Mouse (Mus musculus): ENCODE results near the gene Pms2. TPM values are rescaled to one million over a fixed set of nuclear protein-coding genes. Genes with fewer than 3 reads are reported as not detected.

Gene Pms2
- polyA plus RNA-seq, 1 experiment = not detected

DNA sequence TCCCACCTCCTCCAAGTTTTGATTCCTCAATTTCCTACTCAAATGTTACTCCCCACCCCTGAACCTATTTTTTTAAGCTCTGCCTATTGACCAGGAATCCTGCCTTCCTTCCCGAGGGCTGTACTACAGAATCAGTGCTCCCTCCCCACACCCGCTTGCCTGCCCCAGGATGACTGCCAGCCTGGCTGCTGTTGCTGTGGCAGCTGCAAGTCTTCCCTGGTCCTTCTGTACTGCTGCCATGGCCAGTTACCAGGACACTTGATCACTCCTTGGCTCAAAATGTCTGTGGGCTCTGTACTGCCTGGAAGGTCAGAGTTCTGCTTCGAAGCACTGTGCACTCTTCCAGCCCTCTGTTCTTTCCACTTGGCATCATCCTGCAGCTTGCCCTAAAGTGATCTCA lies 7.7 kb upstream of the Pms2 start:
- Histone ChIP-seq H3K27ac (ENCODE audit: insufficient read depth, low read depth, low read length) (no peak overlapping the region), H3K4me3 (ENCODE audit: insufficient read depth, low read depth, low read length) (no peak overlapping the region), H3K4me1 (ENCODE audit: control insufficient read depth, insufficient read depth, low read length) (no peaks in the 10 kb centered on the region)
- TF ChIP-seq POLR2A (IDR thresholded peaks at IDR 0.05; ENCODE audit: insufficient read depth, low read depth, low read length) = no peak
- TF ChIP-seq CTCF (IDR thresholded peaks at IDR 0.05; ENCODE audit: insufficient read depth, low read depth, low read length) = no peak
- 35% methylated on average over 3 of the region's 3 CpGs for WGBS

DNA sequence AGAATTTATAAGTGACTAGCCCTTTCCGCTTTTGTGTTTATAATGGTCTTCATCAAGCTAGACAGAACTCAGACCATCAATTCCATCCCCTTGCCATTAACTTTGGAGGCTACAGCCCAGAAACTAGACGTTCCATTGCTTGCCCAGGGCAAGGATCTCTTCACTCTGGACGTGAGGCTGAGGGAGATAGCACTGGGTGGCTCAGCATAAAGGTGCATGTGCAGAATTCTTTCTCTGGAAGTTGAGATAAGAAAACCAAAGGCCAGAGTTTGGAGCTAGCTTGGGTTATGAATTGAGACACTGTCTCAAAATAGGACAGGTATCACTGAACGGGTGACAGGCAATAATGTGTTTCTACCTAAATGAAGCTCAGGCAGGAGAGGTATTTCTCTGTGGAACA lies 6.0 kb upstream of the Pms2 start:
- WGBS = 87% methylated on average over 4 of the region's 4 CpGs
- no peak overlapping the region for H3K27ac ChIP-seq (ENCODE audit: insufficient read depth, low read depth, low read length)
- peaks cover 3% of the 10 kb centered on the region for H3K4me1 ChIP-seq (ENCODE audit: control insufficient read depth, insufficient read depth, low read length)
- H3K4me3 ChIP-seq (ENCODE audit: insufficient read depth, low read depth, low read length) = no peak overlapping the region
- TF ChIP-seq CTCF (IDR thresholded peaks at IDR 0.05; ENCODE audit: insufficient read depth, low read depth, low read length) = no peak

DNA sequence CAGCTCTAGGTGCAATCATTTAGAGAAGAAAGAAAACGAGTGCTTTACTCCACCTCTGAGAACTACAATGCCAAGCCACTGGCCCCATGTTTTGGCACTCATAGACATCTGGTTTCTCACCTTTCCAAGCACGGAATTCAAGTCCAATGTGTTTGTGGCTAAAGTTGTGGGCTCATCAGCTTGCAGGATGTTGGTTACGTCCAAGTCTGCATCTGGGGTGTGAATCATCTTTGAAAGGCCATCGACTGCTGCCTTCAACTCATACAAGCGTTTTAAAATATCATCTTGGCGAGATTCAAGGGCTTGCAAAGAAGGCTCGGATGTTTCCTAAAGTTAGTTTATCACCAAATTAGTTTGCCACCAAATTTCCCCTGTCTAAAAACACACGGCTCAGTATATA lies 3.3 kb upstream of the Pms2 start:
- TF ChIP-seq CTCF (IDR thresholded peaks at IDR 0.05; ENCODE audit: insufficient read depth, low read depth, low read length) (no peak), POLR2A (IDR thresholded peaks at IDR 0.05; ENCODE audit: insufficient read depth, low read depth, low read length) (no peak)
- Histone ChIP-seq H3K27ac (ENCODE audit: insufficient read depth, low read depth, low read length) (no peak overlapping the region), H3K4me1 (ENCODE audit: control insufficient read depth, insufficient read depth, low read length) (peaks cover 3% of the 10 kb centered on the region), H3K4me3 (ENCODE audit: insufficient read depth, low read depth, low read length) (no peak overlapping the region)
- 89% methylated on average over 8 of the region's 8 CpGs for WGBS

DNA sequence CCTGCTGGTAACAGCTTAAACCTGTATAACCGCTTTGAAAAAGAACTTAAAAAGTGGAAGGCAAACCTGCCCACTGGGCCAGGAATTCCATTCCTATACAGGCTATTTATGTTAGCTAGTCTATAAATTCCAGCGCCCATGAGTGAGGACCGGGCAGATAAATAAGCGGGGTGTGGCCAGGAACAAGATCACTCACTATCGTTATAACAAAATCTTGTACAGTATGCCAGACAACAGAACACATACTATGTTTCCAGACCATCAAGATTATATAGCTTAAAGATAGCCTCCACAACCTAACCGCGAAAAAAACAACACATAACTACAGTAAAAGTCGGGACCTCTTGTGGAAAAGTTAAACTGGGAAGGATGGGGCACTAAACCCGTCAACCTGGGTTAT lies 838 bp upstream of the Pms2 start:
- H3K4me1 ChIP-seq (ENCODE audit: control insufficient read depth, insufficient read depth, low read length) = peaks cover 3% of the 10 kb centered on the region
- H3K27ac ChIP-seq (ENCODE audit: insufficient read depth, low read depth, low read length) = peak overlapping the region; percentile 43; the same call in 1 of the 2 replicates
- H3K4me3 ChIP-seq (ENCODE audit: insufficient read depth, low read depth, low read length) = peak overlapping the region; percentile 82
- 1% methylated on average over 9 of the region's 9 CpGs for WGBS
- no peak for TF ChIP-seq POLR2A (IDR thresholded peaks at IDR 0.05; ENCODE audit: insufficient read depth, low read depth, low read length)
- no peak for TF ChIP-seq CTCF (IDR thresholded peaks at IDR 0.05; ENCODE audit: insufficient read depth, low read depth, low read length)

GRCm38 (mm10) chr5:143916221-143916620 lies 6.5 kb downstream of the Pms2 start:
- WGBS = 93% methylated on average over 9 of the region's 9 CpGs
- H3K4me1 ChIP-seq (ENCODE audit: control insufficient read depth, insufficient read depth, low read length) = no peaks in the 10 kb centered on the region

DNA sequence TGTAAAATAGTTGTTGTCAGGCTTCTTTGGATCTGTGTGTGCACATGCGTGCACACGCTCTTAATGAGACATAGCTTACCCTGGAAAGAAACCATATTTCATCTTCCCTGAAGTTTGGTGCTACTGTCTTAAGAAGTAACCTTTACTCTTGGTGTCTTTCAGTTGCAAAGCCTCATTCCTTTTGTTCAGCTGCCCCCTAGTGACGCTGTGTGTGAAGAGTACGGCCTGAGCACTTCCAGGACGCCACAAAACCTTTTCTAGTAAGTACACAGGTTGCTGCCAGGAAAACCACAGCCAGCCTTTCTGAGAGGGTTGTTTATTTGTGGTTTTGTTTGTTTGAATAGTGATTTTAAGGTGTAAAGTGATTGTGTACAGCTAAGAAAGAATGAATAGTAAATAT lies 7.7 kb downstream of the Pms2 start:
- H3K4me1 ChIP-seq (ENCODE audit: control insufficient read depth, insufficient read depth, low read length) = no peaks in the 10 kb centered on the region
- WGBS = 41% methylated on average over 5 of the region's 5 CpGs
- no peak overlapping the region for H3K4me3 ChIP-seq (ENCODE audit: insufficient read depth, low read depth, low read length)
- TF ChIP-seq POLR2A (IDR thresholded peaks at IDR 0.05; ENCODE audit: insufficient read depth, low read depth, low read length) (no peak), CTCF (IDR thresholded peaks at IDR 0.05; ENCODE audit: insufficient read depth, low read depth, low read length) (no peak)
- H3K27ac ChIP-seq (ENCODE audit: insufficient read depth, low read depth, low read length) = no peak overlapping the region

More at GRCm38 (mm10) chr5:143916221-143916620, 6.5 kb downstream of the Pms2 start:
- H3K4me3 ChIP-seq (ENCODE audit: insufficient read depth, low read depth, low read length) = no peak overlapping the region
- no peak overlapping the region for H3K27ac ChIP-seq (ENCODE audit: insufficient read depth, low read depth, low read length)
- TF ChIP-seq POLR2A (IDR thresholded peaks at IDR 0.05; ENCODE audit: insufficient read depth, low read depth, low read length) (no peak), CTCF (IDR thresholded peaks at IDR 0.05; ENCODE audit: insufficient read depth, low read depth, low read length) (no peak)

GRCm38 (mm10) chr5:143918120-143918519 lies 8.4 kb downstream of the Pms2 start:
- WGBS = 94% methylated on average over 3 of the region's 3 CpGs
- TF ChIP-seq CTCF (IDR thresholded peaks at IDR 0.05; ENCODE audit: insufficient read depth, low read depth, low read length) = no peak
- TF ChIP-seq POLR2A (IDR thresholded peaks at IDR 0.05; ENCODE audit: insufficient read depth, low read depth, low read length) = no peak
- H3K27ac ChIP-seq (ENCODE audit: insufficient read depth, low read depth, low read length) = no peak overlapping the region
- H3K4me3 ChIP-seq (ENCODE audit: insufficient read depth, low read depth, low read length) = no peak overlapping the region
- no peaks in the 10 kb centered on the region for H3K4me1 ChIP-seq (ENCODE audit: control insufficient read depth, insufficient read depth, low read length)

DNA sequence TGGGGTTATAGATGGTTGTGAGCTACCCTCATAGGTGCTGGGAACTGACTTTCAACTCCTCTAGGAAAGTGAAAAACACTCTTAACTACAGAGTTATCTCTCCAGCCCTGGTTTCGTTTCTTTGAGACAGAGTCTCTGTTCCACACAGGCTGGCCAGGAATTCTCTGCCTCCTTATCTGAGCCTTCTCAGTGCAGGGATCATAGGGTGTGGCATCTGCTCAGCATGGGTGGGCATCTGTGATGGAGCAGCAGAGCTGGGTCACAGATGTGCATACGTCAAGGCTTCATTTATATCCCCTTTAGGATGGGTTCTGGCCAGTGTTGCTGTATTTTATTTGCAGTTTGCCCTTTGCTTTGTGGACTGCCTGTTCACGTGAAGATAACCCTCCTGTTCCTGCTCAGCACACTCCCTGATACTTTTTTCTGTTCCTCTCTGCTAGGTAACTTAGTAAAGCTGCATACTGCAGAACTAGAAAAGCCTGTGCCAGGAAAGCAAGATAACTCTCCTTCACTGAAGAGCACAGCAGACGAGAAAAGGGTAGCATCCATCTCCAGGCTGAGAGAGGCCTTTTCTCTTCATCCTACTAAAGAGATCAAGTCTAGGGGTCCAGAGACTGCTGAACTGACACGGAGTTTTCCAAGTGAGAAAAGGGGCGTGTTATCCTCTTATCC lies 15.2 kb downstream of the Pms2 start:
- WGBS = 91% methylated on average over 6 of the region's 6 CpGs
- Histone ChIP-seq H3K27ac (ENCODE audit: insufficient read depth, low read depth, low read length) (no peak overlapping the region), H3K4me1 (ENCODE audit: control insufficient read depth, insufficient read depth, low read length) (no peaks in the 10 kb centered on the region), H3K4me3 (ENCODE audit: insufficient read depth, low read depth, low read length) (no peak overlapping the region)
- TF ChIP-seq CTCF (IDR thresholded peaks at IDR 0.05; ENCODE audit: insufficient read depth, low read depth, low read length) (no peak), POLR2A (IDR thresholded peaks at IDR 0.05; ENCODE audit: insufficient read depth, low read depth, low read length) (no peak)

DNA sequence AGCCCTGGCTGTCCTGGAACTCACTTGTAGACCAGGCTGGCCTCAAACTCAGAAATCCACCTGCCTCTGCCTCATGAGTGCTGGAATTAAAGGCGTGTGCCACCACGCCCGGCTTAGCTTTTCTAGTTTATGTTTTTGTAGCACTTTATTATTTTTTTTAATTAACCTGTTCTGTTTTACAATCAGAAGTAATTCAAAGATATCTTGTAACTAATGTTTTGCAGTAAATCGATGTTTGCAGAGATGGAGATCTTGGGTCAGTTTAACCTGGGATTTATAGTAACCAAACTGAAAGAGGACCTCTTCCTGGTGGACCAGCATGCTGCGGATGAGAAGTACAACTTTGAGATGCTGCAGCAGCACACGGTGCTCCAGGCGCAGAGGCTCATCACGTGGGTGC lies 18.1 kb downstream of the Pms2 start, which contains the start of gene Gm42421:
TSS of gene Gm42421 (plus strand) at position 301 of the 400 bp plus-strand sequence.
- TF ChIP-seq POLR2A (IDR thresholded peaks at IDR 0.05; ENCODE audit: insufficient read depth, low read depth, low read length) = no peak
- TF ChIP-seq CTCF (IDR thresholded peaks at IDR 0.05; ENCODE audit: insufficient read depth, low read depth, low read length) = no peak
- WGBS = 95% methylated on average over 8 of the region's 8 CpGs
- Histone ChIP-seq H3K27ac (ENCODE audit: insufficient read depth, low read depth, low read length) (no peak within 1 kb of the TSS), H3K4me1 (ENCODE audit: control insufficient read depth, insufficient read depth, low read length) (peaks cover under 1% of the 10 kb centered on the region; the same call in 1 of the 2 replicates), H3K4me3 (ENCODE audit: insufficient read depth, low read depth, low read length) (no peak within 1 kb of the TSS)

Measured in olfactory bulb, adult 2 months (tissue).